Mouse (Mus musculus): ENCODE results near the gene Dpp9.
A peak's percentile ranks its signal among the peaks of the same experiment; 100 is the strongest.
"Not testable (repeated sequence)": the region's sequence is repeated elsewhere in the genome, so short reads cannot be mapped to it uniquely, and the experiment has no call there.

Gene Dpp9

DNA sequence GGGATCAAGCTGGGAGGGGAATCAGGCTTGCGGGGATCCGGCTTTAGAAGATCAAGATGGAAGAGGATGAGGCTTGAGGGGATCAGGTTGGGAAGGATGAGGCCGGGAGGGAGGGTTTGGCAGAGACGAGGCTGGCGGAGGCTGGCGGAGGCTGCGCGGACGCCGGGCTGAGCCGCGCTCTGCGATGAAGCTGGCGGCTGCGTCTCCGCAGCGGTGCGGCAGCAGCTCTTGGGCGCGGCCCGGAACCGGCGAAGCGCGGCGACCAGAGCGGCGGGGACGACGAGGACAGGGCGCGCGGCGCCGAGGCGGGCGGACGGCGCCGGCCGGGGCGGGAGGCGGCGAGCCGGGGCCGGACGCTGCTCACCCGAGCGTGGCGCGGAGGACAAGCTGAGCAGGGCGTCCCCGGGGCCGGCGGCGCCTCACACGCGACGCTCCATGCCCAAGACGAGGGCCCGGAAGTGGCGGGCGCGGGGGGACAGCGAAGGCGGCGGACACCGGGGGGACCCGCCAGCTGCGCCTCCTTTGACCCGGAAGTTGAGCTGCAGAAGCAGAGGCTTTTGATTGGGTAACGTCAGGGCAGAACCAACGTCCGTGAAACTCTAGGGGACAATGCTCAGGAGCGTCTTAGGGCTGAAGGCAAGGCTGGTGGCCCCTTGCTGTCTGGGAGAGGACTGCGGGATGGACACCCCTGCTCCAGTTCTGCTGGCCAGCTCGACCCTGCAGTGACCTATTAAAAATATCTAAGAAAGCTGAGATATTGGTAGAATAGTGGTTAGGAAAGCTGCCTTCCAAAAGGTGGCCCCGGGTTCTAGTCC lies at the start of gene Dpp9:
TSS of gene Dpp9 (minus strand) at position 529 of the 815 bp plus-strand sequence.
- DNase-seq (ENCODE audit: low read depth in 2 of 2, low spot score in 2 of 2) = peak; percentile 79

DNA sequence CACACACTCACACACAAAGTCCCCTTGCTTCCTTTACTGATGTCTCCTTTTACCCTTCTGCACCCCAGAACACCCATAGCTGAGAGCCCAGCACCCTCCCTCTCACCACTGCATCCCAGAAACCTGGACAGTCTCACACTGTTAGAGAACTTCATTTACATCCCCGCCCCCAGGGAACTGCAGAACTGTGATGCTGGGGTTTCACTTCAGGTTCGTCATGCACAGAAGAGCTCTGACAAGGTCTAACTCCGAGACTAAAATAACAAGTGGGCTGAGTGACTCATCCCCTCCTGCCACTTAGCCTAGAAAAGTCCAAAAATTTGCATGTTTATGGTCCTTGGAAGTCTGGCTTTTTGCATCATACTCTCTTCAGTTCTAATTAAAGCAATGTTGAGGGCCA lies 47.6 kb upstream of the Dpp9 start:
- DNase-seq (ENCODE audit: low read depth in 2 of 2, low spot score in 2 of 2) = no peak

- DNase-seq (ENCODE audit: low read depth in 2 of 2, low spot score in 2 of 2) = no peak
Observed at GRCm38 (mm10) chr17:56265869-56266268, 47.2 kb upstream of the Dpp9 start.

GRCm38 (mm10) chr17:56265011-56265410 lies 46.3 kb upstream of the Dpp9 start:
- DNase-seq (ENCODE audit: low read depth in 2 of 2, low spot score in 2 of 2) = no peak

DNA sequence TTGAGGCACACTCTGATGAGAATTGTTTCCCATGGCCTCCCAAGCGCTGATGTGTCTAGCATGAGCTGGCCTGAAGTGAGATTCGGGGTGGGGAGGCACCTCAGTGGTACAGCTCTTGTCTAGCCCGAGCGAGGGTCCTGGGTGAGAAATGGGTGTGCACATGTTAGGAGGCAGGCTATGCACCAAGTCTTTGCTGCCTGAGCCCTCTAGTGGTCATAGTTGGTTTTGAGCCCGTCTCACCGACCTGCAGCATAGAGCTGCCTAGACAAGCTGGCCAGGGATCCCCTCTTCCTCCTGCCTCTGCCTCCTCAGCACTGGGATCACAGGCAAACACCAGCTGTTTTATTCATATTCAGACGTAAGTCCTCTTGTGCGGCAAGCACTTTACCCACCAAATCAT lies 45.3 kb upstream of the Dpp9 start:
- peak; percentile 63 to 75 for DNase-seq (ENCODE audit: low read depth in 2 of 2, low spot score in 2 of 2)

DNA sequence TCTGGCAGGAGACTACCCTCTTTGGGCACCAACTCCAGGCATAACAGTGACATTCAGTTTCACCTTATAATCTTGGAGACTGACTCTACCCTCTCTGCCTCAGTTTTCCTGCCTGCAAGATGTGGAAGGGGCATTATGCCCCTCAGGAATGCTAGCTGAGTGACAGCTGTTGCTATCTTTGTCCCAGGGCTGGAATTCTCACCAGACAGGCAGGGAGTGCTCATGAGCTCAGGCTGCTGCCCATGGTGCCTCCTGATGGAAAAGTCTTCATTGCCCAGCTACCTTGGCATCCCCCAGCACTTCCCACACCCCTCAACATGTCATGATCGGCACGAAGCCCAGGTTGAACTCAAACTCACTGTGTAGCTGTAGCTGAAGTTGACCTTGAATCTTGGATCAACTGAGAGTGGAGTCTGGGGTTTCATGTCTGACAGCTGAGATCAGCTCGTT lies 44.0 kb upstream of the Dpp9 start:
- DNase-seq (ENCODE audit: low read depth in 2 of 2, low spot score in 2 of 2) = no peak

DNA sequence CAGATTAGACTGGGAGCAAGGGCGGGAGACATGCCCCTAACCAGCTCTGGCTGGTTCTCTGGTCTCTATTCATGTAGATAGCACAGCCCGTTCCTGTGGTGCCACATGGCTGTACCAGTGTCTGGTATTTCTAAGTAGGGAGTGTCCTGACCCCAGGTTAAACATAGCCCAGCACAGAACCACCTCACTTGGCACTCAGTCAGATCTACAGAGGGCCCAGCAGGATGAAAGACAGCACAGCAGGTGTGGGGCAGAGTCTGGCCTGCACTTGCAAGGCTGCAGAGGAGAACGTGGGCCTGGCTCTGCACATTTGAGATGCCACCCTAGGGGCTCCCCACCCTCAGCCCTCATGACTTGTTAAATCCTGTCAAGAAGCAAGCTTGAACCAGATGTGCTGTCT lies 42.5 kb upstream of the Dpp9 start:
- DNase-seq (ENCODE audit: low read depth in 2 of 2, low spot score in 2 of 2) = no peak

- DNase-seq (ENCODE audit: low read depth in 2 of 2, low spot score in 2 of 2) = no peak
Observed at GRCm38 (mm10) chr17:56259301-56260037, 40.8 kb upstream of the Dpp9 start.

DNA sequence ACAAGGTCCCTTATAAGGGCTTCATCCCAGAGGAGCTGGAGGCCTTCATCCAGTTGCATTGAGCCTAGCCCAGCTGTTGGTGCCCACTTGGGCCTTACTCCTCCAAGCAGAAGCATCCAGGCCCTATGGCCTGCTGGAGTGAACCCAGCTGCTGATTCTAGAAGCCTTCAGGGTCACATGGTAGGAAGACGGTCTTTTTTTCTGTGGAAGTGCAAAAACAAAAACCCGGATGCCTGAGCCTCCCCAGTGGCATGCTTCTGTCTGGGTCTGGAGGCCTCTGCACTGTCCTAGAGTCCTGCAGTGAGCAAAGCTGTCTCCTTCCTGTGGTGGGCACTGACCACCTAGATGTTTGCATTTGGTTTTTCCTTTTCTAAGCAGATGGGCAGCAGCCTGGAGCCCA lies 40.1 kb upstream of the Dpp9 start:
- not testable (repeated sequence) for DNase-seq (ENCODE audit: low read depth in 2 of 2, low spot score in 2 of 2)

DNA sequence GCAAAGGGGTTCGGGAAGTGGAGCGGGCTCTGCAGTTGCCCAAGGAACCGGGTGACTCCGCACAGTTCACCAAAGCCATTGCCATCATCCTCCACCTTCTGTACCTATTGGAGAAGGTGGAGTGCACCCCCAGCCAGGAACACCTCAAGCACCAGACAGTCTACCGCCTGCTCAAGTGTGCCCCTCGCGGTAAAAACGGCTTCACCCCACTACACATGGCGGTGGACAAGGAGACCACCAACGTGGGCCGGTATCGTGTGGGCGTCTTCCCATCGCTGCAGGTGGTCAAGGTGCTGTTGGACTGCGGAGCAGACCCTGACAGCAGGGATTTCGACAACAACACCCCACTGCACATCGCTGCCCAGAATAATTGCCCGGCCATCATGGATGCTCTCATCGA lies 39.6 kb upstream of the Dpp9 start:
- not testable (repeated sequence) for DNase-seq (ENCODE audit: low read depth in 2 of 2, low spot score in 2 of 2)

DNA sequence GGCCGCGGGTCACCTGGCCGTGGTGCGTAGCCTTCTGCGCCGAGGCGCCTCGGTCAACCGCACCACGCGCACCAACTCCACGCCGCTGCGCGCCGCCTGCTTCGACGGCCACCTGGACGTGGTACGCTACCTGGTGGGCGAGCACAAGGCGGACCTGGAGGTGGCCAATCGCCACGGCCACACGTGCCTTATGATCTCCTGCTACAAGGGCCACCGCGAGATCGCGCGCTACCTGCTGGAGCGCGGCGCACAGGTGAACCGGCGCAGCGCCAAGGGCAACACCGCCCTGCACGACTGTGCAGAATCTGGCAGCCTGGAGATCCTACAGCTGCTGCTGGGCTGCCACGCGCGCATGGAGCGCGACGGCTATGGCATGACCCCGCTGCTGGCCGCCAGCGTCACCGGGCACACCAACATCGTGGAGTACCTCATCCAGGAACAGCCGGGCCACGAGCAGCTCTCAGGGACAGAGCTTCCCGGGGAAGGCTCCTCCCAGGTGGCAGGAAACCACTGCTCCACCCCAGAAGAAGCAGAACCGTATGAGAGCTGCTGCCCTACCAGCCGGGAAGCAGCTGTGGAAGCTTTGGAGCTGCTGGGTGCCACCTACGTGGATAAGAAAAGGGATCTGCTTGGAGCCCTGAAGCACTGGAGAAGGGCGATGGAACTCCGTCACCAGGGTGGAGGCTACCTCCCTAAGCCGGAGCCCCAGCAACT lies 38.6 kb upstream of the Dpp9 start:
- no peak for DNase-seq (ENCODE audit: low read depth in 2 of 2, low spot score in 2 of 2)

DNA sequence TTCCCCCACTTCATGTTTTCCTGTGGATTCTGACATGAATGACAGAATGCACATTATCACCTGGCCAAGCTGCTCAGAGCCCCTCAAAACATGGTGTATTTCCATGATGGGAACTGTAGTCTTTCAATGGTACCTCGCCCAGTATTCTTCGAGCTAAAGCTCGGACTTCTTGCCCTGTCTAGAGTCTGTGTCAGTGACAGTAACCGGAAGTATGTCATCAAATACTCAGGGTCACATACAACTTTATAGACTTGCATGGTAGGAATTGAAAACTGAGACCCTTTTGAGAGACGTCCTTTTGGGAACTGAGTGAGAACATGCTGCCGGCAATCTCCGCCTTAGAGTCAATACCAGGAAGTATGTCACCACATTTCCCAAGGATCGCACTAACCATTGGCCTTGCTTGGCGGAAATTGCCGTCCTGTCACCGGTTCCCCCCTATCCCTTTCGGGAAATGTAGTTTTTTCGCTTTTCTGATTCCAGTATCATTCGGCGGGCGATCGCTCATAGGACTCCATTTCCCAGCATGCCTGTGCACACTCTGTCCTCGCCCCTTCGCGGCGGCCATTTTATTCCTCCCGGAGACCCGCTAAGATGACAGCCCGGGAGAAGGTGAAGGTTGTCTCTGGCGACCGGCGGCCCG lies 37.7 kb upstream of the Dpp9 start, which contains the start of gene Fem1a:
TSS of gene Fem1a (plus strand) at position 572 of the 643 bp plus-strand sequence.
- peak; percentile 94 for DNase-seq (ENCODE audit: low read depth in 2 of 2, low spot score in 2 of 2)

- DNase-seq (ENCODE audit: low read depth in 2 of 2, low spot score in 2 of 2) = peak; percentile 96
Observed at GRCm38 (mm10) chr17:56255863-56256238, 37.1 kb upstream of the Dpp9 start.

DNA sequence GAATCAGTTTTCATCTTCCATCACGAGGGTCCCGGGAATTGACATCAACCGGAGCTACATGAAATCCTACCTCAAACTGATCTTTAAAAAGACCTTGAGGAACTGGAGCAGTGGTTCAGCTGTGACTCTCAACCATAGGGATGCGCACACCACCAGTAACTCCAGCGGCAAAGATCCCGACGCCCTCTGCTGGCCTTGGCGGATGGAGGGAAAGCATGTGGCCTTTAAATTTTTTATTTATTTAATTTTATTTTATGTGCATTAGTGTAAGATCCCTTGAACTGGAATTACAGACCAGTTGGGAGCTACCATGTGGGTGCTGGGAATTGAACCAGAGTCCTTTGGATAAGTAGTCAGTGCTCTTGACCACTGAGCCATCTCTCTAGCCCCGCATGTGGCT lies 36.7 kb upstream of the Dpp9 start:
- DNase-seq (ENCODE audit: low read depth in 2 of 2, low spot score in 2 of 2) = no peak

GRCm38 (mm10) chr17:56254695-56255094 lies 36.0 kb upstream of the Dpp9 start:
- no peak for DNase-seq (ENCODE audit: low read depth in 2 of 2, low spot score in 2 of 2)

- peak; percentile 68 to 80 for DNase-seq (ENCODE audit: low read depth in 2 of 2, low spot score in 2 of 2)
Observed at GRCm38 (mm10) chr17:56251136-56251829, 32.6 kb upstream of the Dpp9 start.

DNA sequence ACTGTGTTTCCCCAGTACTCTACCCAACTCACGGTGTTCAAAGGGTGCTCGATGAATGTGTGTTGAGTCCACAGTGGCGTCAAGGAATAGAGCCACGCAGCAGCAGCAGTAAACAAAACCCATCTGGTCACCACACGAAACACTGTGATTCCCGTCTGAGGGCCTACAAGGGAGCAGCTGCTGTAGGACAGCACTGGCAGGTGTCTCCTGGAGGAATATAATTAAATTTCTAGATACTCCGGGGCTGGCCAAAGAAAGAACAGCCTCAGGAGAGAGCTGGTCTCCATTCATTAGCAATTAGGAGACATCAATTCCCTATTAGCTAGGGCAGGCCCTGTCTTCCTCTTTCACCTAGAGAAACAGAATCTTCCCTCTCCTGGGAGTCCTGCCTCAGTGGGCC lies 26.9 kb upstream of the Dpp9 start:
- DNase-seq (ENCODE audit: low read depth in 2 of 2, low spot score in 2 of 2) = no peak

- DNase-seq (ENCODE audit: low read depth in 2 of 2, low spot score in 2 of 2) = peak; percentile 36 to 58
Observed at GRCm38 (mm10) chr17:56241541-56242401, 23.1 kb upstream of the Dpp9 start.

GRCm38 (mm10) chr17:56233818-56234469 lies 15.2 kb upstream of the Dpp9 start:
- no peak for DNase-seq (ENCODE audit: low read depth in 2 of 2, low spot score in 2 of 2)

Data from CD8-positive naive resting alpha-beta T cell, adult 2 months (primary cell).